Mouse (Mus musculus): ENCODE measurements around the gene Eme1. TPM values are rescaled to one million over a fixed set of nuclear protein-coding genes. Genes with fewer than 3 reads are reported as not detected.
"Not testable (repeated sequence)": the region's sequence is repeated elsewhere in the genome, so short reads cannot be mapped to it uniquely, and the experiment has no call there.

Gene Eme1
- 2.3 and 5.3 TPM in 2 replicates for polyA plus RNA-seq (2015; fragmentation: Nextera tagmentation; extraction: Ambion mirVana)

DNA sequence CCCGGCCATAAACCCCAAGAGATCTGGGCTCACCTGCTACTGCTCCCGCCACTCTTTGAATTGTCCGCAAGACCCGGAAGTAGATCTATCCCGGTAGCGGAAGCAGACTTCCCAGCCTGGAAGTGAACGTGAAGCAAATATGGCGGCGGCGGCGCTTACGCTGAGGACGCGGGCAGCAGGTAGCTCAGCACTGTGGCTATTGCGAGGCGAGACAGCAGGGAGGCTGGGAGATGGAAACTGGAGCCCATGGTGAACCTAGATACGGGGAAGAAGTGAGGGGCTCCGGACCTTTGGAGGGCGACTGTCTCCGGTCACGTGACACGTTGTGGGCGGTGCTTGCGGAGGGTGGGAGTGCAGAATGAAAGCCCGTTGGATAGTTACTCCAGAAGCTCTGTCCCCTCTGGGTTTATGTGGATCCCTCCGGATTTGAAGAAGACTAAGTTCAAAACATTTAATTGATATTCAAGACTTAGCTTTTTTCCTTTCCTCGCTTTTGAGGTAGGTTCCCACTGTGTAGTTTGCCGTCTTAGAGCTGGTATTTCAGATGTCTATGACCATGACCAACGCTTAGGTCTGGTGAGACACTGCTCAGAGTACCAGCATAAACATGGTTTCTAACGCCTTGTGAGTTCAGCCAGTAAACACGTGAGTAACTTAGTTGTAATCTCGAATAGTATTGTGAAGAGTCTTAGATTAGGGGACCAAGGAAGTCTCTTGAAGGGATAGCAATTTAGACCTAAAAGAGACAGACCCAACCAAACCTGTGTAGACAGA, at the start of gene Eme1, which contains the start of gene Mrpl27:
Eme1 (minus strand) TSS at position 302 of the 774 bp plus-strand sequence.
Mrpl27 (plus strand) TSS at position 105 of the 774 bp plus-strand sequence.
- H3K4me3 ChIP-seq (replicated peaks): peak within 1 kb of the TSS; percentile 72
- ATAC-seq (ENCODE audit: low FRiP score): peak; percentile 93
- 1% methylated on average over 32 of the region's 32 CpGs for WGBS

DNA sequence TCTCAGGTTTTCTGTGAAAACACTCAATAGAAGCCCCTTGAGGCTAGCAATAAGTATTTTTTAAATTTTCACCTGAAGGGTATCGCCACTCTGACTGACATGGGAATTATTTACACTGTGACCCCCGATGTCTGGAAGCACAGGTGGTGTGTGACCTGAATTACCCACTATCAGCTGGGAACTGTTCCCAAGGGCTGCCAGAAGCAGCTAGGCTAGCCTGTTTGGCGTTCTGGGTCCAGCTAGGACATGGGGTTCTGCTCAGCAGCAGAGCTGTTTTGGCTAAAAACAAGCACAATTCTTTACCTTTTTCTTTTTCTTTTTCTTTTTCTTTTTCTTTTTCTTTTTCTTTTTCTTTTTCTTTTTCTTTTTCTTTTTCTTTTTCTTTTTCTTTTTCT, 48.4 kb upstream of the Eme1 start:
- Histone ChIP-seq H3K36me3 (no peaks in the 10 kb centered on the region), H3K9me3 (replicated peaks) (no peaks in the 10 kb centered on the region), H3K27me3 (replicated peaks) (no peaks in the 10 kb centered on the region), H3K4me1 (peaks cover 9% of the 10 kb centered on the region), H3K9ac (replicated peaks) (no peak overlapping the region), H3K4me2 (no peak overlapping the region), H3K4me3 (replicated peaks) (no peak overlapping the region), H3K27ac (replicated peaks) (no peak overlapping the region)
- WGBS: 54% methylated on average over 3 of the region's 3 CpGs
- ATAC-seq (ENCODE audit: low FRiP score): no peak

More for the DNA sequence above, at the start of gene Eme1, which contains the start of gene Mrpl27:
- H3K36me3 ChIP-seq: peaks cover 18% of the 10 kb centered on the region
- no peaks in the 10 kb centered on the region for H3K9me3 ChIP-seq (replicated peaks)
- H3K4me1 ChIP-seq: peaks cover 16% of the 10 kb centered on the region
- peak within 1 kb of the TSS; percentile 98 for H3K27ac ChIP-seq (replicated peaks)
- H3K9ac ChIP-seq (replicated peaks): peak within 1 kb of the TSS; percentile 67
- no peaks in the 10 kb centered on the region for H3K27me3 ChIP-seq (replicated peaks)
- peak within 1 kb of the TSS; percentile 86 for H3K4me2 ChIP-seq

DNA sequence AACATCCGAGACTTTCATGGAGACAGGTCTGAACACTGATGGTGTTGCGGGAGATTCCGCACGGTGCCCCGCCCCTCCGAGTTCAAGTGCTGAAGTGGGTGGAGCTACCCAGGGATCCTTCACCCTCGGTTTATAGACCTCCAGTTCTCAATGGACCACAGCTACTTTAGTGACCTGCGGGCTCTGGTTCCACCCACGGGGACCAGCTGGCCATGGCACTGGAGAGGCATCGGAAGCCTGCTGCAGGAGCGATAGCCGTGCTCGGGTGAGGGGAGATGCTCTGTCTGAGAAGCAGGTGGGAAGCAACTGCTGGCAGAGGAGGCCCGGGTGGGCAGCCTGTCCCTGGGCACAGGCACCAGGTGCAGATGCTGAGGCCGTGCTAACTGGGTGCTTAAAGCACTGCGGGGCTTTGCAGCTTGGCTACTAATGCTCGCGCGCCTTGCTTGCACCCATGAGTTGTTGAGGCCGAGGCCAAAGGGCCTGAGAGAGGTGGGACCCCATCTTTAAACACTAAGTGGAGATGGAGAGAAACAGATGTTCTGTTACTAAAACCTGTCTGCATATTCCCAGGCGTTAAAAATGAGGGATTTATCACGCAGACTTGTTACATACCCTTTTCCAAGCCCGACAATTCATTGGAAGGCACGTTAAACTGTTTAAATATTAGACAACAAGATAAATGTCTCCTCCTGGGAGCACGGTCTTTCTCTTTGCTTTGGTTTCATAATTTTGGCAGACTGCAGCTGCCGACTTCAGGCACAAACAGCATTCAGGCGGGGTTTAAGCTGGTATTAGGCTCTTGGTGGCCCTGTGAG, 47.8 kb upstream of the Eme1 start:
- peaks cover 9% of the 10 kb centered on the region for H3K4me1 ChIP-seq
- no peaks in the 10 kb centered on the region for H3K36me3 ChIP-seq
- peak overlapping the region; percentile 29 for H3K4me2 ChIP-seq
- 0 out of 2 replicates have a peak overlapping the region, but pooled peaks have one; percentile 7 for H3K9ac ChIP-seq (replicated peaks)
- no peak for ATAC-seq (ENCODE audit: low FRiP score)
- H3K4me3 ChIP-seq (replicated peaks): no peak overlapping the region
- H3K27ac ChIP-seq (replicated peaks): no peak overlapping the region
- H3K9me3 ChIP-seq (replicated peaks): no peaks in the 10 kb centered on the region
- WGBS: 43% methylated on average over 27 of the region's 27 CpGs
- no peaks in the 10 kb centered on the region for H3K27me3 ChIP-seq (replicated peaks)

DNA sequence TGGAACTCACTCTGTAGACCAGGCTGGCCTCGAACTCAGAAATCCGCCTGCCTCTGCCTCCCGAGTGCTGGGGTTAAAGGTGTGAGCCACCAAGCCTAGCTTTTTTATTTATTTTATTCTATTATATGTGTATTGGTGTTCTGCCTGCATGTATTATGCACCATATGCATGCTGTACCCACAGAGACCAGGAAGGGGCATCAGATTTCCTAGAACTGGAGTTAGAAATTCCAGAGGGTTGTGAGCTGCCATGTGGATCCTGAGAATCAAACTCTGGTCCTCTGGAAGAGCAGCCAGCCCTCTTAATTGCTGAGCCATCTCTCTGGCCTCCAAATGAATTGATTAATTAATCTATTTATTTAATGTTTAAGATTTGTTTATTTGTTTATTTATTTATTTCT, 45.6 kb upstream of the Eme1 start:
- peaks cover 9% of the 10 kb centered on the region for H3K4me1 ChIP-seq
- 94% methylated on average over 3 of the region's 3 CpGs for WGBS
- no peak for ATAC-seq (ENCODE audit: low FRiP score)
- H3K27ac ChIP-seq (replicated peaks): no peak overlapping the region
- no peaks in the 10 kb centered on the region for H3K36me3 ChIP-seq
- no peak overlapping the region for H3K4me3 ChIP-seq (replicated peaks)
- H3K4me2 ChIP-seq: no peak overlapping the region
- no peaks in the 10 kb centered on the region for H3K27me3 ChIP-seq (replicated peaks)
- H3K9ac ChIP-seq (replicated peaks): no peak overlapping the region
- H3K9me3 ChIP-seq (replicated peaks): no peaks in the 10 kb centered on the region

DNA sequence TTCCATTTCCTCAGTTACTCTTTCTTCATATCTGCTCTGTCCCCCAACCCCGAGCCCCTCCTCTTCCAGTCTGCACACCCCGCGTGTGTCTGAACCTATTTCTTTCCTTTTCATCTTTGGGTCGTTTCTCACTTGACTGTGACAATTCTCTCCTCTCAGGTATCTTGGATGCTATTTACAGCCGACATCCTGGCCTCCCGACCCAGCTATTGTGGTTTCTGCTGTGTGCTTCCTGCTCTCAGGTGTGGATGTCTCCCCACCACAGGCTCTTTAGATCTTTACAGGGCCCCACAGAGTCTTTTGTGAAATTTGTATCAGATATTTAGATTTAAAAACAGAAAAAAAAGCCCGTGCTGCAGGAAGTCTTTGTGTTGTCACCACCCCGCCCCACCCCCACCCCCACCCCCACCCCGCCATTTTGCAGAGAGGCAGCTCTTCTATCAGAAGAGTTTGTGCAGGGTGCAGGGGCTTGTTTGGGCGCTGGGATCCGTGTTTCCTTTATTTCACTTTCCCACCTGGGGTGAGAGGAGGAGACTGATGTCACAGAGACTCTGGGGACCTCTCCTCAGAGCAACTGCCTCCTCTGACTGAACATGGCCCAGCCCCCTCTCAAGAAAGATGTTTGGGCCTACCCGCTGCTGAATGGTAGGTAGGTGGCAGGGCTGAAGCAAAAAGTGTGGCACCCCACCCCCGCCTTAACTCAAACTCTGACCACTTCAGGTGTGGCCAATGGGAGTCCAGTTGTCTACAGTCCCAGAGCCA, 44.1 kb upstream of the Eme1 start:
- Histone ChIP-seq H3K36me3 (no peaks in the 10 kb centered on the region), H3K4me3 (replicated peaks) (no peak overlapping the region), H3K9me3 (replicated peaks) (no peaks in the 10 kb centered on the region), H3K27me3 (replicated peaks) (no peaks in the 10 kb centered on the region), H3K9ac (replicated peaks) (no peak overlapping the region), H3K4me1 (peaks cover 9% of the 10 kb centered on the region), H3K27ac (replicated peaks) (no peak overlapping the region), H3K4me2 (no peak overlapping the region)
- no peak for ATAC-seq (ENCODE audit: low FRiP score)
- WGBS: 54% methylated on average over 13 of the region's 13 CpGs

DNA sequence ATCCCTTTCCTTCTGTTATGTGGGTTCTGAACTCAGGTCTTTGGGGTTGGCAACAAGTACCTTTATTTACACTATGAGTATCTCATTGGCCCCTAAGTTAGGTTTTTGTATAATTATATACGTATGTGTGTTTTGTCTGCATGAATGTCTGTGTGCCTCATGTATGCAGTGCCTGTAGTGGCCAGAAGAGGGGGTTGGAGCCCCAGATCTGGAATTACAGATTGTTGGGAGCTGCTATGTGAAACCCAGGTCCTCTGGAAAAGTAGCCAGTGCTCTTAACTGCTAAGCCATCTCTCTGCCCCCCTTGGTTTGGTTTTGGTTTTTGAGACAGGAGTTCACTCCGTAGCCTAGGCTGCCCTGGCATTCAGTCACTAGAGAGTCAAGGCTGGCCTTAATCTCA, 43.4 kb upstream of the Eme1 start:
- Histone ChIP-seq H3K27ac (replicated peaks) (no peak overlapping the region), H3K9me3 (replicated peaks) (no peaks in the 10 kb centered on the region), H3K4me2 (no peak overlapping the region), H3K4me1 (peaks cover 9% of the 10 kb centered on the region), H3K27me3 (replicated peaks) (no peaks in the 10 kb centered on the region), H3K4me3 (replicated peaks) (no peak overlapping the region), H3K9ac (replicated peaks) (no peak overlapping the region), H3K36me3 (no peaks in the 10 kb centered on the region)
- no peak for ATAC-seq (ENCODE audit: low FRiP score)
- 98% methylated on average over 2 of the region's 2 CpGs for WGBS

DNA sequence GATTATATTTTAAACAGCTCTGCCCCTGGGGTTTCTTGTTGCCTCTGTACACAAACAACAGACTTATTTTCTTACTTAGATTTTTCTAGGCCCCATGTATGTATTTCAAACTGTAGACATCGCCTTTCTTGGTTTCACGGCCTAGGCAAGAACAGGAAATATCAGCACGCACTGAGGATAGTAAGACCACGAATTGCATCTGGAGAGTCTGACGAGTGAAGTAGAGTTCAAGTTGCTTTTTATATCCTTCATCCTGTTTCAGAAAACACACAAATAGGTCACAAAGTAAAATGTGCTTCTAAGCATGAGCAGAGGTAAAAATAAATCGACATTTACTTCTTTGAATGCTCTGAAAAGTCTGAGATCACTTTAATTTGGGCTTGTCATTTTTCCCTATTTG, 41.7 kb upstream of the Eme1 start:
- H3K27me3 ChIP-seq (replicated peaks): no peaks in the 10 kb centered on the region
- no peak overlapping the region for H3K27ac ChIP-seq (replicated peaks)
- H3K4me3 ChIP-seq (replicated peaks): no peak overlapping the region
- no peaks in the 10 kb centered on the region for H3K36me3 ChIP-seq
- H3K4me2 ChIP-seq: no peak overlapping the region
- no peaks in the 10 kb centered on the region for H3K9me3 ChIP-seq (replicated peaks)
- 86% methylated on average over 6 of the region's 6 CpGs for WGBS
- no peaks in the 10 kb centered on the region for H3K4me1 ChIP-seq
- ATAC-seq (ENCODE audit: low FRiP score): no peak
- no peak overlapping the region for H3K9ac ChIP-seq (replicated peaks)

DNA sequence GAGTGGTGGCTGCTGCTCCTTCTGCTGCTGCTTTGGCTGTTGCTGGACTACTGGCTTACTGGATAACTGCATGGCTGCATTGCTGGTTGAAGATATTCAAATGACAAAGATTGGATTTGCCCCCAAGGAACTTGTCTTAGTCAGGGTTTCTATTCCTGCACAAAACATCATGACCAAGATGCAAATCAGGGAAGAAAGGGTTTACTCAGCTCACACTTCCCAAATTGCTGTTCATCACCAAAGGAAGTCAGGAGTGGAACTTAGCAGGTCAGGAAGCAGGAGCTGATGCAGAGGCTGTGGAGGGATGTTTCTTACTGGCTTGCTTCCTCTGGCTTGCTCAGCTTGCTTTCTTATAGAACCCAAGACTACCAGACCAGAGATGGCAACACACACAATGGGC, 38.7 kb upstream of the Eme1 start:
- H3K36me3 ChIP-seq; ATAC-seq (ENCODE audit: low FRiP score); H3K4me2 ChIP-seq; H3K4me3 ChIP-seq (replicated peaks); H3K9me3 ChIP-seq (replicated peaks); H3K9ac ChIP-seq (replicated peaks); H3K27ac ChIP-seq (replicated peaks); H3K4me1 ChIP-seq; H3K27me3 ChIP-seq (replicated peaks): not testable (repeated sequence)

DNA sequence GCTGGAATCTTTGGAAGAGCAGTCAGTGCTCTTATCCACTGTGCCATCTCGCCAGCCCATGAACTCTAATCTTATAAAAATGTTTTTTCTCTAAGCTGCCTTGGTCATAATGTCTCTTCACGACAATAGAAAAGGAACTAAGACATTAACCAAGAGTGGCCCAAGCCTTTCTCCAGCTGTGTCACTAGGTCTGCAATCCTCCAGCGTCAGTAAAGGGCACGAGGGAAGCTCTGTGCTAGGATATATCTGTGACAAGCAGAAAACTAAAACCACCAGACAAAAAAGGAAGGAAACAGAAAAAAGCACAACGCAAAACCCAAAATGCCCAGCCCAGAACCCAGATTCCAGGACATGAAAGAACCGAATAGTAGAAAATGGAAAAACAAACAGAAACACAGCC, 33.4 kb upstream of the Eme1 start:
- Histone ChIP-seq H3K9me3 (replicated peaks) (no peaks in the 10 kb centered on the region), H3K4me1 (no peaks in the 10 kb centered on the region), H3K36me3 (no peaks in the 10 kb centered on the region), H3K9ac (replicated peaks) (no peak overlapping the region), H3K27me3 (replicated peaks) (no peaks in the 10 kb centered on the region), H3K4me2 (no peak overlapping the region), H3K27ac (replicated peaks) (no peak overlapping the region), H3K4me3 (replicated peaks) (no peak overlapping the region)
- 84% methylated on average over 6 of the region's 6 CpGs for WGBS
- no peak for ATAC-seq (ENCODE audit: low FRiP score)

DNA sequence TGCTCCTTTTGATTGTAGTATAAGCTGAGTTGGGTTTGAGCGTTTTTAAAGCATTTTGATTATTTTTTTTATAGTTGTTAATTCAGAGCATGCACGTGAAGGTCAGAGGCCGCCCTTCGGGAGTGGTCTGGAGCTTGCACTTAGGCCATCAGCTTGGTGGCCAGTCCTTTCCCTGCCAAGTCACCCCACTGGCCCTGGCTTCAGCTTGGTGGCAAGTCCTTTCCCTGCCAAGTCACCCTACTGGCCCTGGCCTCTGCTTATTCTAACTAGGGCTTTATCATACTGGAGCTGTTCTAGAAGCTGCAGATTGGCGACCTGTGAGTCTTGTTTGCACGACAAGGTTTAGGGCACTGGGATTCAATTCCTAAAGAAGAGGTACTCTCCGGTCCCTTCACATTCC, 28.7 kb upstream of the Eme1 start:
- H3K4me1 ChIP-seq: peaks cover 9% of the 10 kb centered on the region
- no peak for ATAC-seq (ENCODE audit: low FRiP score)
- H3K9me3 ChIP-seq (replicated peaks): no peaks in the 10 kb centered on the region
- no peak overlapping the region for H3K4me3 ChIP-seq (replicated peaks)
- H3K36me3 ChIP-seq: no peaks in the 10 kb centered on the region
- no peak overlapping the region for H3K4me2 ChIP-seq
- 84% methylated on average over 7 of the region's 7 CpGs for WGBS
- H3K27ac ChIP-seq (replicated peaks): no peak overlapping the region
- no peak overlapping the region for H3K9ac ChIP-seq (replicated peaks)
- no peaks in the 10 kb centered on the region for H3K27me3 ChIP-seq (replicated peaks)

DNA sequence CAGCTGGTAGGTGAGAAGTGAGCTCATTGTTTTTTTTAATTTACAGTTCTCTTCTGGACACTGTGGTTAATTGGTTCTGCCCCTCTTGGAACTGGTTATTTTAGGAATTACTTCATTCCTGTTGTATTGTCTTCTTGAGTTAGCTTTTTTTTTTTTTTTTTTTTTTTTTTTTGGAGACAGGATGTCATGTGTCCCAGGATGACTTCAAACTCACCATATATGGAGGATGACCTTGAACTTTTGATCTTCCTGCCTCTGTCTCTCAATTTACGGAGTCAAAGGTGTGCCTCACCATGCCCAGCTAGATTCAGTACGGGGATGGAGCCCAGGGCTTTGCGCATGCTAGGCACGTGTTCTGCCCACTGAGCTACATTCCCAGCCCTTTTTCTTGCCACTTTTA, 27.9 kb upstream of the Eme1 start:
- Histone ChIP-seq H3K36me3 (no peaks in the 10 kb centered on the region), H3K9ac (replicated peaks) (no peak overlapping the region), H3K4me1 (peaks cover 10% of the 10 kb centered on the region), H3K4me2 (no peak overlapping the region), H3K27me3 (replicated peaks) (no peaks in the 10 kb centered on the region), H3K27ac (replicated peaks) (no peak overlapping the region), H3K4me3 (replicated peaks) (no peak overlapping the region), H3K9me3 (replicated peaks) (no peaks in the 10 kb centered on the region)
- WGBS: 88% methylated on average over 4 of the region's 4 CpGs
- no peak for ATAC-seq (ENCODE audit: low FRiP score)

Data from neural tube, embryonic 15.5 days (tissue).